9 mouse cellular contexts compared by ENCODE assay signal in genomic region chr4:35845140-35845539, GRCm38 (mm10).
DNase-seq lines count a peak whose midpoint lies in the region; ATAC-seq lines count a peak whose summit lies in the region.
"Had no signal": no experiment of that assay in that cellular context is flagged by ENCODE, and none has a peak within 500 bp of the region (broad histone marks: within the 10 kb centered on the region; RNA-seq: fewer than 3 reads in every experiment).

No protein-coding gene starts in this region.

- H3K9ac ChIP-seq in midbrain, embryonic 16.5 days (ENCODE audit: low read depth, low read length): peak overlapping the region; percentile 58

- peak; percentile 93 for ATAC-seq in midbrain, embryonic 16.5 days
- ATAC-seq: activated CD4-positive, CD25-positive, alpha-beta regulatory T cell, adult 4 months had no signal

- peak overlapping the region; percentile 56 for H3K27ac ChIP-seq in forebrain, embryonic 10.5 days
- H3K27ac ChIP-seq in midbrain, embryonic 16.5 days (ENCODE audit: low read length): peak overlapping the region; percentile 58

- H3K4me2 ChIP-seq in midbrain, embryonic 16.5 days (ENCODE audit: low read length): peak overlapping the region; percentile 49

- H3K27me3 ChIP-seq in forebrain, embryonic 10.5 days (ENCODE audit: poor library complexity, severe bottlenecking): peaks cover 33% of the 10 kb centered on the region
- H3K27me3 ChIP-seq in midbrain, embryonic 16.5 days (ENCODE audit: control insufficient read depth, insufficient read depth, low read depth, low read length): no peaks in the 10 kb centered on the region

- H3K4me3 ChIP-seq in forebrain, embryonic 10.5 days: peak overlapping the region; percentile 29
- peak overlapping the region; percentile 22 for H3K4me3 ChIP-seq in midbrain, embryonic 16.5 days (ENCODE audit: low read depth, low read length)

- H3K4me1 ChIP-seq in forebrain, embryonic 10.5 days: peaks cover 23% of the 10 kb centered on the region
- H3K4me1 ChIP-seq in midbrain, embryonic 16.5 days (ENCODE audit: control insufficient read depth, insufficient read depth, low read length): peaks cover 9% of the 10 kb centered on the region

- peak; percentile 47 to 50 for DNase-seq in cerebellum, postnatal 25 days
- DNase-seq in cerebellum, adult 9-11 months: no peak
- peak; percentile 27 for DNase-seq in forebrain, embryonic 10.5 days (ENCODE audit: extremely low spot score, low spot score)
- DNase-seq in layer of hippocampus, adult 8-10 months (ENCODE audit: low spot score in 2 of 2): peak; percentile 17 to 37
- no peak for DNase-seq in spleen, adult 12 weeks (ENCODE audit: low spot score)
- DNase-seq in B cell, adult 2 months: no peak
- no peak for DNase-seq in T-cell, adult 2 months (ENCODE audit: low spot score)

- H3K9me3 ChIP-seq in forebrain, embryonic 10.5 days: no peaks in the 10 kb centered on the region
- no peaks in the 10 kb centered on the region for H3K9me3 ChIP-seq in midbrain, embryonic 16.5 days (replicated peaks; ENCODE audit: control insufficient read depth, low read length, poor library complexity, severe bottlenecking)

- H3K36me3 ChIP-seq in forebrain, embryonic 10.5 days (replicated peaks): no peaks in the 10 kb centered on the region
- H3K36me3 ChIP-seq in midbrain, embryonic 16.5 days (ENCODE audit: control insufficient read depth, insufficient read depth, low read length): no peaks in the 10 kb centered on the region

- 34% methylated on average over 7 of the region's 7 CpGs for WGBS in forebrain, embryonic 10.5 days
- WGBS in midbrain, embryonic 16.5 days: 24% methylated on average over 7 of the region's 7 CpGs

Comparison
In these comparisons a context has a peak if more than half of its experiments do, and no peak if none do; other contexts are left out.
1. DNase-seq: peak in cerebellum, postnatal 25 days (2 of 2), forebrain, embryonic 10.5 days (single experiment) and layer of hippocampus, adult 8-10 months (2 of 2); none in cerebellum, adult 9-11 months (single experiment), spleen, adult 12 weeks (single experiment), B cell, adult 2 months (0 of 2) and T-cell, adult 2 months (single experiment).